Mouse (Mus musculus): ENCODE measurements at regions not wholly inside any gene's neighbourhood (a gene's known extent, or its start where the extent isn't known, plus 50 kb on each side); places are given as distances from the start of the nearest gene placed in this dataset.
A peak's percentile ranks its signal among the peaks of the same experiment; 100 is the strongest.

GRCm38 (mm10) chr1:61164271-61164670, 186.5 kb downstream of the Icos start:
- Histone ChIP-seq H3K4me3 (ENCODE audit: insufficient read depth, low read depth, low read length) (no peak overlapping the region), H3K9ac (ENCODE audit: low read depth, low read length) (no peak overlapping the region), H3K36me3 (ENCODE audit: control insufficient read depth, insufficient read depth, low read length) (no peaks in the 10 kb centered on the region), H3K27me3 (ENCODE audit: control insufficient read depth, insufficient read depth, low read length) (no peaks in the 10 kb centered on the region), H3K79me2 (ENCODE audit: control insufficient read depth, insufficient read depth, low read length) (no peaks in the 10 kb centered on the region), H3K4me1 (ENCODE audit: control insufficient read depth, insufficient read depth, low read length) (no peaks in the 10 kb centered on the region), H3K27ac (replicated peaks; ENCODE audit: insufficient read depth, low read depth, low read length) (no peak overlapping the region)
- no peak for TF ChIP-seq CTCF (IDR thresholded peaks at IDR 0.05; ENCODE audit: low read depth, low read length)
- no peak for TF ChIP-seq POLR2A (IDR thresholded peaks at IDR 0.05; ENCODE audit: extremely low read depth, insufficient read depth, low read length)
- no peak for DNase-seq (ENCODE audit: extremely low read depth, low read depth, low spot score)
- 88% methylated on average over 2 of the region's 2 CpGs for WGBS

DNA sequence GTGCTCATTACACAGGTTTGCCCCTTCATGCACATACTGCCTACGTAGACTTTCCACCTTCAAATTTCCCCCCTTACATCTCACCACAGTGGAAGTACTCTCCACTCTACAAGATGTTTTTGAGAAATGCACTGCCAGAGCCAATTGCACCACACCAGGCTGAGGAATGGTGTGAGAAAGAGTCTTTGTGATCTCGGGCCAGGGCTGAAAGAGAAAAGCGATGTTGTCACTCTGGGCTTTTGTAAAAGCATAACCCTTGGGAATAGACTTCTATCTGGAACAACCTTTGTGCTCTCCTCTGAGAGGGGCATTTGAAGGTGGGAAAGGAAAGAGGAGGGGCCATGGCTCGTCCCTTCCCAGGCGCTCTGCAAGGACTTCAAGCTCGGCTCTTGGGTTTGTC, 194.2 kb downstream of the Icos start:
- DNase-seq (ENCODE audit: extremely low read depth, low read depth, low spot score), result no peak
- 78% methylated on average over 6 of the region's 6 CpGs for WGBS
- Histone ChIP-seq H3K4me1 (ENCODE audit: control insufficient read depth, insufficient read depth, low read length) (no peaks in the 10 kb centered on the region), H3K79me2 (ENCODE audit: control insufficient read depth, insufficient read depth, low read length) (no peaks in the 10 kb centered on the region), H3K36me3 (ENCODE audit: control insufficient read depth, insufficient read depth, low read length) (no peaks in the 10 kb centered on the region), H3K4me3 (ENCODE audit: insufficient read depth, low read depth, low read length) (no peak overlapping the region), H3K9ac (ENCODE audit: low read depth, low read length) (no peak overlapping the region), H3K27ac (replicated peaks; ENCODE audit: insufficient read depth, low read depth, low read length) (no peak overlapping the region), H3K27me3 (ENCODE audit: control insufficient read depth, insufficient read depth, low read length) (no peaks in the 10 kb centered on the region)
- TF ChIP-seq CTCF (IDR thresholded peaks at IDR 0.05; ENCODE audit: low read depth, low read length) (no peak), POLR2A (IDR thresholded peaks at IDR 0.05; ENCODE audit: extremely low read depth, insufficient read depth, low read length) (no peak)

DNA sequence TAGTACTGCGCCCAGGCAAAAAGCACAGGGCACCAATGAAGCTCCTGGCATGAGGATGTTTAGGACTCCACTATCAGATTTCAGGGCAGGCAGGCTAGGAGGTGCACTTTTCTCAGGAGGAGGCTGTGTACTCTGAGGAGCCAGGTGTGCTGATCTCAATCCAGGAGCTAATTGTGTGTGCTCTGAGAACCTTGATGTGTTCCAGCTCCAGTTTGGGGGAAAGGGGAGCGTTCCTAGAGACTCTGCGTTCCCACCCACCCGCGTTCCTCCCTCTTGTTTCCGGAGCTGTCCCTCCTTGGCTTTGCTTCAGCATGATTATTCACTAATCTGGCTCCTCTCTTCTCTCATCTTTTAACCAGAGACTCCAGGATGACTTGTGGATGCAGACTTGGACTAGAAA, 195.2 kb downstream of the Icos start:
- WGBS, result 75% methylated on average over 6 of the region's 6 CpGs

GRCm38 (mm10) chr1:61175239-61175638, 197.5 kb downstream of the Icos start:
- H3K27ac ChIP-seq (replicated peaks; ENCODE audit: insufficient read depth, low read depth, low read length), result no peak overlapping the region
- TF ChIP-seq POLR2A (IDR thresholded peaks at IDR 0.05; ENCODE audit: extremely low read depth, insufficient read depth, low read length) (no peak), CTCF (IDR thresholded peaks at IDR 0.05; ENCODE audit: low read depth, low read length) (no peak)
- DNase-seq (ENCODE audit: extremely low read depth, low read depth, low spot score), result no peak
- H3K79me2 ChIP-seq (ENCODE audit: control insufficient read depth, insufficient read depth, low read length), result no peaks in the 10 kb centered on the region
- no peaks in the 10 kb centered on the region for H3K27me3 ChIP-seq (ENCODE audit: control insufficient read depth, insufficient read depth, low read length)
- H3K9ac ChIP-seq (ENCODE audit: low read depth, low read length), result no peak overlapping the region
- no peaks in the 10 kb centered on the region for H3K36me3 ChIP-seq (ENCODE audit: control insufficient read depth, insufficient read depth, low read length)
- H3K4me3 ChIP-seq (ENCODE audit: insufficient read depth, low read depth, low read length), result no peak overlapping the region
- no peaks in the 10 kb centered on the region for H3K4me1 ChIP-seq (ENCODE audit: control insufficient read depth, insufficient read depth, low read length)
- WGBS, result 90% methylated on average over 2 of the region's 2 CpGs

More for the DNA sequence above, 195.2 kb downstream of the Icos start:
- Histone ChIP-seq H3K4me1 (ENCODE audit: control insufficient read depth, insufficient read depth, low read length) (no peaks in the 10 kb centered on the region), H3K4me3 (ENCODE audit: insufficient read depth, low read depth, low read length) (no peak overlapping the region), H3K27me3 (ENCODE audit: control insufficient read depth, insufficient read depth, low read length) (no peaks in the 10 kb centered on the region), H3K9ac (ENCODE audit: low read depth, low read length) (no peak overlapping the region), H3K27ac (replicated peaks; ENCODE audit: insufficient read depth, low read depth, low read length) (no peak overlapping the region), H3K36me3 (ENCODE audit: control insufficient read depth, insufficient read depth, low read length) (no peaks in the 10 kb centered on the region), H3K79me2 (ENCODE audit: control insufficient read depth, insufficient read depth, low read length) (no peaks in the 10 kb centered on the region)
- DNase-seq (ENCODE audit: extremely low read depth, low read depth, low spot score), result no peak
- TF ChIP-seq POLR2A (IDR thresholded peaks at IDR 0.05; ENCODE audit: extremely low read depth, insufficient read depth, low read length), result no peak
- TF ChIP-seq CTCF (IDR thresholded peaks at IDR 0.05; ENCODE audit: low read depth, low read length), result no peak

- no peaks in the 10 kb centered on the region; the same call in 1 of the 2 replicates for H3K4me1 ChIP-seq (ENCODE audit: control insufficient read depth, insufficient read depth, low read length)
- H3K9ac ChIP-seq (ENCODE audit: low read depth, low read length), result no peak overlapping the region
- TF ChIP-seq CTCF (IDR thresholded peaks at IDR 0.05; ENCODE audit: low read depth, low read length) (no peak), POLR2A (IDR thresholded peaks at IDR 0.05; ENCODE audit: extremely low read depth, insufficient read depth, low read length) (no peak)
- no peak overlapping the region for H3K4me3 ChIP-seq (ENCODE audit: insufficient read depth, low read depth, low read length)
- H3K27me3 ChIP-seq (ENCODE audit: control insufficient read depth, insufficient read depth, low read length), result no peaks in the 10 kb centered on the region
- no peaks in the 10 kb centered on the region for H3K79me2 ChIP-seq (ENCODE audit: control insufficient read depth, insufficient read depth, low read length)
- no peak for DNase-seq (ENCODE audit: extremely low read depth, low read depth, low spot score)
- H3K27ac ChIP-seq (replicated peaks; ENCODE audit: insufficient read depth, low read depth, low read length), result no peak overlapping the region
- 85% methylated on average over 9 of the region's 9 CpGs for WGBS
- no peaks in the 10 kb centered on the region for H3K36me3 ChIP-seq (ENCODE audit: control insufficient read depth, insufficient read depth, low read length)
Measured at GRCm38 (mm10) chr1:61179461-61179860, 201.7 kb downstream of the Icos start.

GRCm38 (mm10) chr1:61181099-61181821, 203.5 kb downstream of the Icos start:
- TF ChIP-seq CTCF (IDR thresholded peaks at IDR 0.05; ENCODE audit: low read depth, low read length) (peak; percentile 97), POLR2A (IDR thresholded peaks at IDR 0.05; ENCODE audit: extremely low read depth, insufficient read depth, low read length) (no peak)
- 25% methylated on average over 15 of the region's 15 CpGs for WGBS
- Histone ChIP-seq H3K9ac (ENCODE audit: low read depth, low read length) (no peak overlapping the region), H3K27me3 (ENCODE audit: control insufficient read depth, insufficient read depth, low read length) (no peaks in the 10 kb centered on the region), H3K36me3 (ENCODE audit: control insufficient read depth, insufficient read depth, low read length) (no peaks in the 10 kb centered on the region), H3K79me2 (ENCODE audit: control insufficient read depth, insufficient read depth, low read length) (no peaks in the 10 kb centered on the region), H3K27ac (replicated peaks; ENCODE audit: insufficient read depth, low read depth, low read length) (no peak overlapping the region), H3K4me1 (ENCODE audit: control insufficient read depth, insufficient read depth, low read length) (no peaks in the 10 kb centered on the region; the same call in 1 of the 2 replicates), H3K4me3 (ENCODE audit: insufficient read depth, low read depth, low read length) (no peak overlapping the region)
- peak; percentile 29 for DNase-seq (ENCODE audit: extremely low read depth, low read depth, low spot score)

Data from liver, adult 2 months (tissue).